Mouse (Mus musculus) stomach, embryonic 14.5 days (tissue): Measurements from ENCODE around the gene Eif3i. TPM values are rescaled to one million over a fixed set of nuclear protein-coding genes. Genes with fewer than 3 reads are reported as not detected.

Source experiments
- ATAC-seq: fragments of 200-750 bp; cut with Nextera tagmentation; 2 replicates; pipeline ENCODE4 v1.8.0; 2017; ENCODE audit warnings: low read depth, moderate TSS enrichment; ENCODE audit not compliant: insufficient number of reproducible peaks, insufficient read depth, low FRiP score
- H3K27ac ChIP-seq: fragments of 300-500 bp; sonication (generic); 2 replicates; pipeline ENCODE4 v1.5.1; 2014; ENCODE audit warnings: mild to moderate bottlenecking, low read length, moderate library complexity, mixed read lengths
- H3K27me3 ChIP-seq: fragments of 300-500 bp; sonication (generic); 2 replicates; pipeline ENCODE4 v1.6.1; 2014; ENCODE audit warnings: low read length, control low read depth, mixed read lengths; ENCODE audit not compliant: control insufficient read depth, insufficient read depth
- H3K36me3 ChIP-seq: fragments of 300-500 bp; sonication (generic); 2 replicates; pipeline ENCODE4 v1.6.1; 2014; ENCODE audit warnings: mild to moderate bottlenecking, control low read depth, low read length, moderate library complexity, mixed read lengths; ENCODE audit not compliant: control insufficient read depth, insufficient read depth
- H3K4me1 ChIP-seq: fragments of 300-500 bp; sonication (generic); 2 replicates; pipeline ENCODE4 v1.6.1; 2014; ENCODE audit warnings: low read length, control low read depth, mixed read lengths; ENCODE audit not compliant: control insufficient read depth, insufficient read depth
- H3K4me2 ChIP-seq: fragments of 300-500 bp; sonication (generic); replicated peaks from 2 replicates; pipeline ENCODE4 v1.6.1; 2014; ENCODE audit warnings: low read depth, low read length, control low read depth
- H3K4me3 ChIP-seq: fragments of 300-500 bp; sonication (generic); 2 replicates; pipeline ENCODE4 v1.5.1; 2014; ENCODE audit warnings: low read depth, low read length, control low read depth
- H3K9ac ChIP-seq: fragments of 300-500 bp; sonication (generic); replicated peaks from 2 replicates; pipeline ENCODE4 v1.6.1; 2014; ENCODE audit warnings: low read depth, mild to moderate bottlenecking, control low read depth, low read length, moderate library complexity, mixed read lengths
- H3K9me3 ChIP-seq: fragments of 300-500 bp; sonication (generic); 2 replicates; pipeline ENCODE4 v1.6.1; 2016; ENCODE audit warnings: low read depth, low read length, control low read depth; ENCODE audit not compliant: control insufficient read depth
- WGBS: fragments of 180-500 bp; shearing (Covaris S2); extraction: QIAGEN DNeasy Blood & Tissue Kit; methylation state at CpG from one replicate; pipeline ENCODE4 v1.1.7; 2014; 5-methylcytosine and 5-hydroxymethylcytosine counted together
- polyA plus RNA-seq: library from polyadenylated mRNA; unstranded; fragments of >200 nt; fragmentation: Nextera tagmentation; extraction: Ambion mirVana; gene quantifications from 2 replicates; pipeline ENCODE4 v1.2.1, GENCODE M21; 2014

Gene Eif3i
- polyA plus RNA-seq, 1 experiment from 2014 or later = 316 TPM

GRCm38 (mm10) chr4:129631867-129632266, 31.4 kb upstream of the Eif3i start:
- Histone ChIP-seq H3K9me3 (no peaks in the 10 kb centered on the region), H3K9ac (no peak overlapping the region), H3K36me3 (peaks cover 92% of the 10 kb centered on the region), H3K4me2 (no peak overlapping the region), H3K4me1 (no peaks in the 10 kb centered on the region), H3K4me3 (no peak overlapping the region), H3K27ac (no peak overlapping the region), H3K27me3 (no peaks in the 10 kb centered on the region)
- no peak for ATAC-seq
- 89% methylated on average over 12 of the region's 12 CpGs for WGBS

GRCm38 (mm10) chr4:129630944-129631343, 30.5 kb upstream of the Eif3i start:
- Histone ChIP-seq H3K36me3 (peaks cover 90% of the 10 kb centered on the region), H3K4me2 (no peak overlapping the region), H3K27me3 (no peaks in the 10 kb centered on the region), H3K4me1 (no peaks in the 10 kb centered on the region), H3K9ac (no peak overlapping the region), H3K4me3 (no peak overlapping the region), H3K27ac (no peak overlapping the region), H3K9me3 (no peaks in the 10 kb centered on the region)
- WGBS = 88% methylated on average over 4 of the region's 4 CpGs
- no peak; the same call in 1 of the 2 replicates for ATAC-seq

- no peak for ATAC-seq
- 74% methylated on average over 6 of the region's 6 CpGs for WGBS
- H3K27me3 ChIP-seq = no peaks in the 10 kb centered on the region
- H3K36me3 ChIP-seq = peaks cover 49% of the 10 kb centered on the region
- H3K9ac ChIP-seq = no peak overlapping the region
- no peak overlapping the region for H3K4me3 ChIP-seq
- H3K4me1 ChIP-seq = peaks cover 25% of the 10 kb centered on the region; the same call in 1 of the 2 replicates
- no peaks in the 10 kb centered on the region for H3K9me3 ChIP-seq
- H3K4me2 ChIP-seq = no peak overlapping the region
- H3K27ac ChIP-seq = no peak overlapping the region
Observed at GRCm38 (mm10) chr4:129626035-129626434, 25.6 kb upstream of the Eif3i start.

GRCm38 (mm10) chr4:129625496-129625895, 25.0 kb upstream of the Eif3i start:
- Histone ChIP-seq H3K27ac (peak overlapping the region; percentile 74; the same call in 1 of the 2 replicates), H3K9ac (no peak overlapping the region), H3K27me3 (no peaks in the 10 kb centered on the region), H3K36me3 (peaks cover 44% of the 10 kb centered on the region), H3K4me2 (peak overlapping the region; percentile 84), H3K4me3 (no peak overlapping the region), H3K4me1 (peaks cover 25% of the 10 kb centered on the region; the same call in 1 of the 2 replicates), H3K9me3 (no peaks in the 10 kb centered on the region)
- no peak for ATAC-seq
- 50% methylated on average over 4 of the region's 4 CpGs for WGBS

GRCm38 (mm10) chr4:129625029-129625370, 24.6 kb upstream of the Eif3i start:
- Histone ChIP-seq H3K9ac (peak overlapping the region; percentile 45; the same call in 1 of the 2 replicates), H3K9me3 (no peaks in the 10 kb centered on the region), H3K4me3 (peak overlapping the region; percentile 66), H3K27ac (peak overlapping the region; percentile 74), H3K4me2 (peak overlapping the region; percentile 84), H3K27me3 (no peaks in the 10 kb centered on the region), H3K4me1 (peaks cover 25% of the 10 kb centered on the region; the same call in 1 of the 2 replicates), H3K36me3 (peaks cover 39% of the 10 kb centered on the region)
- 4% methylated on average over 6 of the region's 6 CpGs for WGBS
- ATAC-seq = no peak

- Histone ChIP-seq H3K36me3 (peaks cover 35% of the 10 kb centered on the region), H3K4me1 (peaks cover 25% of the 10 kb centered on the region; the same call in 1 of the 2 replicates), H3K9ac (peak overlapping the region; percentile 45; the same call in 1 of the 2 replicates), H3K4me3 (peak overlapping the region; percentile 66), H3K27ac (peak overlapping the region; percentile 74), H3K27me3 (no peaks in the 10 kb centered on the region), H3K4me2 (peak overlapping the region; percentile 84), H3K9me3 (no peaks in the 10 kb centered on the region)
- 1% methylated on average over 18 of the region's 18 CpGs for WGBS
- peak; percentile 87 for ATAC-seq
Observed at GRCm38 (mm10) chr4:129624281-129625028, 24.0 kb upstream of the Eif3i start.

- Histone ChIP-seq H3K4me1 (peaks cover 28% of the 10 kb centered on the region; the same call in 1 of the 2 replicates), H3K27ac (peak within 1 kb of the TSS; percentile 74), H3K9ac (peak within 1 kb of the TSS; percentile 76), H3K4me2 (peak within 1 kb of the TSS; percentile 84), H3K27me3 (no peaks in the 10 kb centered on the region), H3K9me3 (no peaks in the 10 kb centered on the region), H3K4me3 (peak within 1 kb of the TSS; percentile 66), H3K36me3 (peaks cover 27% of the 10 kb centered on the region)
- under 1% methylated on average over 10 of the region's 10 CpGs for WGBS
- no peak for ATAC-seq
Observed at GRCm38 (mm10) chr4:129623681-129624091, 23.2 kb upstream of the Eif3i start, which contains the start of gene Ccdc28b. Gene Ccdc28b (minus strand): TSS chr4:129623947.

- H3K9me3 ChIP-seq = no peaks in the 10 kb centered on the region
Observed at GRCm38 (mm10) chr4:129622803-129623535, 22.5 kb upstream of the Eif3i start.

More at GRCm38 (mm10) chr4:129622803-129623535, 22.5 kb upstream of the Eif3i start:
- H3K27ac ChIP-seq = peak overlapping the region; percentile 74; the same call in 1 of the 2 replicates
- peak overlapping the region; percentile 66 for H3K4me3 ChIP-seq
- H3K9ac ChIP-seq = peak overlapping the region; percentile 76
- ATAC-seq = no peak
- 15% methylated on average over 8 of the region's 8 CpGs for WGBS
- peaks cover 20% of the 10 kb centered on the region for H3K36me3 ChIP-seq
- H3K4me2 ChIP-seq = peak overlapping the region; percentile 84
- no peaks in the 10 kb centered on the region for H3K27me3 ChIP-seq
- peaks cover 32% of the 10 kb centered on the region; the same call in 1 of the 2 replicates for H3K4me1 ChIP-seq
